Mouse (Mus musculus) mouse trophoblast stem cell (cell line): ENCODE measurements at regions not wholly inside any gene's neighbourhood (a gene's known extent, or its start where the extent isn't known, plus 50 kb on each side); places are given as distances from the start of the nearest gene placed in this dataset.

Experiments
- in situ Hi-C, 2 experiments: fragments of 300-500 bp; cut with MseI, MboI; formaldehyde crosslinking; loops; 2 replicates in 1 of 2; 3 replicates in 1 of 2; pipeline ENCODE4 v1.15.1; 2025

DNA sequence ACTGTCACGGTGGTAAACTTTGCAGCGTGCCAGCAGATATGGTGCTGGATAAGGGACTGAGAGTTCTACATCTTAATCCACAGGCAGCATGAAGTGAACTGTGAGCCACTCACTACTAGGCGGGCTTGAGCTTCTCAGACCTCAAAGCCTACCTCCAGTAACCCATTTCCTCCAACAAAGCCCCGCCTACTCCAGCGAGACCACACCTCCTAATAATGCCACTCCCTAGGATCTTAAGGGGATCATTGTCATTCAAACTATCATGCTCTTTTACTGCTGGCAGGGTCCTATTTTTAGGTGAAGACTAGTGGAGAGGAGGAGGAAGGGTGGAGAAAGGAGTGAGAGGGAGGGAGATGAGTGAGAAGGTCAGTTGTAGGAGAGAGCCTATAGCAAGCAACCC is 122.0 kb downstream of the Mycn start:
- in situ Hi-C loops = no loop called here

DNA sequence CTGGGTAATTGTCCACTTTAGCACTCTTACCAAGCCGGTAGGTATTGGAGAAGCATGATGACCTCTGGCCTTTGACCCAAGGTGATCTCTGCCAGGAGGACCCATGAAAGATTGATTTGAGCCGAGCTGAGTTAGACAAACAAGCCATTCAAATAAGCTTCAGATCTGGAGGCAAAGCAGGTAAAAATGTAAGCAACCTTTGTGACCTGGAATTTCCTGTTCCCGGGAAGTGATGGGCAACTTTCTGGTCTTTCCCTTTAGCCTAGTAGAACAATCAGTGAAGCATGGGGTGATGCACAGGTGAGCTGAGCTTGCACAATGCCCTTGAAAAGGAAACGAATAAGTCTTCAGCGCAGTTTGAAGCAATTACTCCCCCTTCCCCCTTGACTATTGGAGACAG is 127.0 kb downstream of the Mycn start:
- in situ Hi-C loops = no loop called here

GRCm38 (mm10) chr12:12812873-12813272 is 128.8 kb downstream of the Mycn start:
- in situ Hi-C loops = no loop called here

DNA sequence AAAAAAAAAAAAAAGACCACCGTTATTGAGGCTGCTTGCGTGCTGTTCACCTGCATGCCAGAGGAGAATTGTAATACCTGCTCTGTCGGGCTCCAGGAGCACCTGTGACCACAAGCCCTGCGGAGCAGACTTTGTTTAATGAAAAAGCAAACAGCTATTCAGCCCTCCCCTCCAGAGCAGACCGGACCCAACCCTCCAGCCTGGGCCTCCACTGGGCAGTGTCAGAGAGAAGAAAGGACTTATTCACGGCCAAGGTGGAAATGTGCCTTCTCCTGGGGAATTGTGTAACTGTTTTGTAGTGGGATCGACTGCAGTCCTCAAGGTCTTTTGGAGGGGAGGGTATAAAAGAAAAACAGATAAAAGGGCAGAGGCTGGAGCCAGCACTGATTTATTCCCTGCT is 130.8 kb downstream of the Mycn start:
- in situ Hi-C loops = no loop called here

- in situ Hi-C loops = no loop called here
These were observed 131.4 kb downstream of the Mycn start for GRCm38 (mm10) chr12:12810159-12810885.

DNA sequence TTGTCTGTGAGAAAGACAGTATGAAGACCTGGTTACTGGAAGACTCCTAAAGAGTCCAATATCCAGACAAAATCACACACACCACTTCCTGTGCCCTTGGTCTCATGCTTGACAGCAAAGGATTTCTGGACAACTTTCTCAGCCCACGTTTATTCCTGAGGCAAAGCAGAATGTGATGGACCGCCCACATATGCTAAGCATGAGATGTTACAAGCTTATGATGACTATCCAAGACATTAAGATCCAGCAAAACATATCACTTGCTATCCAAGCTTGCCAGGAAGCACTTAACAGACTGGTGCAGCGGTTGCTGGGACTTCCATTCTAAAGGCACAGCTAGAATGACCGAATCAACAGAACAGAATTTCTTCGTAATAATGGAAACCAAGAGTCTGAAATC is 133.6 kb downstream of the Mycn start:
- in situ Hi-C loops = no loop called here

- in situ Hi-C loops = no loop called here
These were observed 138.1 kb downstream of the Mycn start for GRCm38 (mm10) chr12:12803602-12804001.

GRCm38 (mm10) chr12:12802396-12802795 is 139.3 kb downstream of the Mycn start:
- in situ Hi-C loops = no loop called here

DNA sequence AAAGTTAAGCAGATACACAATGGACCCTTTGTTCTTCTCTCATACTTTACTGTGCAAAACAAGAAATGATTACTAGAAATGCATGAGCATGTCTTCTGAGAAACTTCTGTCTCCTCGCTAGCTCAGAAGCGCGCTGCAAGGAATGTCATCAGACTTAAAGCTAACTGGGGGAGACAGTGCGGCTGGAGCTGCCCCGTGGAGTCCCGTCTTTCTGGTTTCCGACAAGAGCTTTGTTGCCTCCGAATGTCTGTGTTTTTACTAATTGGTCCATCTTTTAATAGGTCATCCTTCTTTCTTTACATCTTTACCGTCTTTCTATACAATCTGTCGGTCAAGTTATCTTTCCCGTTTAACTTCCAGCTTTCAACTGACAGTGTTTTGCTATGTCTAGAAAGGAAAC is 140.0 kb downstream of the Mycn start:
- in situ Hi-C loops = no loop called here

DNA sequence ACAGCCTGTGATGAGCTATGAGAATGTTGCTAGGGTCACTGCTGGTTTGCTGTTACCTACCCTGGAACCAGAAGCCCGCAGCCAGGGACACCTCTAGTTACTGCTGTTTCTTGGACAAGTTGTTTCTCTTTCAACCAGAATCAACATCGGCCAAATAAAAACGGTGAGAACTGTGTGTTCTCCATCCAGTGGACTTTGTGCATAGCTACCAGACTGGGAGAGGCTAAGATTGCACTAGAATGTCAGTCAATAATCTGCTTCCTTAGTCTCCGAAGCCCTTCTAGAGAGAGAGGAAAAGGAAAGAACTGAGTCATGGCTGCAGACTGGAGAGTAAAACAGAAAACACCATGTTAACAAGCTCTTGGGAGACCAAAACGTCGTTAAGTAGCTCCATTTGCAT is 141.6 kb downstream of the Mycn start:
- in situ Hi-C loops = no loop called here

DNA sequence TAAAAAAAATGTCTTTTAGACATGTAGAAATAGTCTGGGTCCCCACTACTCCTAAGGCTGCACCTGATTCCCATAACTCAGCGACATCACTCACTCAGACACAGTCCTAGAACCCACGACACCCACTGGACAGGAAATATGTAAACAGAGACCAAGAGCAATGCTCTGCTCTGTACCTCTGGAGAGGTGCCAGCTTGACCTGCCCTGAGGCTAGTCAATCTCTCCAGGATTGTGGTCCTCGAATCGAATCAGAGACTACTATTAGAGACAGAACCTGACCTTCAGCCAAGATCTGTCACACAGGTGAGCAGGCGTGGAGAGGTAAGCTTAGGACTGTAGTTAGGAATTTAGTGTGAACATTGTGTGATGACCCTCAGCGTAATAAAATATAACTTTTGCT is 152.7 kb downstream of the Mycn start:
- in situ Hi-C loops = loop anchor here (5.0 to 10.0 kb wide), 4 partner anchors 143 to 426 kb away; no protein-coding TSS in a partner anchor

DNA sequence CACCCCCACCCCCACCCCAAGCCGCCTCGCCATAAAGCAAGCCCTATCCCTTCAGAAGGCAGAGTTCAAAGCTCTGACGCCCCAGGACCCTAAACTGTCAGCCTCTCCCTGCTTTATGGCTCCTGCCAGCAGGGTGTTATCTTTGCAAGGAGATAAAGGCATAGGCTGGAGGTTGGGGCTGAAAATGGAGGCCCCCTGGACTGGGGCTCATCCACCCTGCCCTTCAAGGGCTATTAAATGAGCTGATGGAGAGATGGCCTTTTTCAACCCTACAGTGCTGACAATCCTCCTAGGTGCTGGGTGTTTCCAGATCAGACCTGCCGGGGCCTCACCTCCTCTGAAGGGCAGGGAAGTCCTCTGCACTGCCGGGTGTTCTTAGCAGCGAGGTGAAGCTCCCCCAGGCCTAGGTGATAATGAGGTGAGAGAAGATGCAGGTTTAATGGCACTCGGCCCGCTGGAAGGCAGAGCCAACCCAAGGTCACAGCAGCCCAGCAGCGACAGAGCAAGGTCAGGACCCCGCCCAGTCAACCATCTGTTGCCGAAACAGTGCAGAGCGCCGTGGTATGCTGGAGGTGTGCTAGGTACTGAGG is 153.4 kb downstream of the Mycn start:
- in situ Hi-C loops = loop anchor here (5.0 to 10.0 kb wide), 4 partner anchors 144 to 426 kb away; no protein-coding TSS in a partner anchor

GRCm38 (mm10) chr12:12787608-12788262 is 154.0 kb downstream of the Mycn start:
- in situ Hi-C loops = loop anchor here (5.0 to 10.0 kb wide), 4 partner anchors 145 to 427 kb away; no protein-coding TSS in a partner anchor

- in situ Hi-C loops = loop anchor here (5.0 to 10.0 kb wide), 4 partner anchors 145 to 428 kb away; no protein-coding TSS in a partner anchor
These were observed 154.6 kb downstream of the Mycn start for GRCm38 (mm10) chr12:12787161-12787560.

- in situ Hi-C loops = loop anchor here (5.0 to 10.0 kb wide), 4 partner anchors 153 to 431 kb away; no protein-coding TSS in a partner anchor
These were observed 157.8 kb downstream of the Mycn start for GRCm38 (mm10) chr12:12783699-12784605.

DNA sequence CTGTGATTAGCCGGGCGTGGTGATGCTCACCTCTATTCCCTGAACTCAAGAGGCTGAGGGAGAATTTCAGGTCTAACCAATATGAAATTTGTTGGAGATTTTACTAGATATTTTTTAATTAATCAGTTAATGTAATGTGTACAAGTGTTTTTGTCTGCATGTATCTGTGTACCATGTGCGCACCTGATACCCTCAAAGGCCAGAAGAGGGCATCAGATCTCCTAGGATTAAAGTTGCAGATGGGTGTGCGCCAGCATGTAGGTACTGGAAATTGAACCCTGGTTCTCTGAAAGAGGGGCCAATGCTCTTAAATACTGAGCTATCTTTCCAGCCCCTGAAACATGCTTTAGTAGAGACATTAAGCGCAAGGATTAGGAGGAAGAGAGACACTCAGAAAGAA is 160.2 kb downstream of the Mycn start:
- in situ Hi-C loops = loop anchor here (5.0 to 10.0 kb wide), 4 partner anchors 156 to 433 kb away; no protein-coding TSS in a partner anchor

- in situ Hi-C loops = no loop called here
These were observed 163.0 kb downstream of the Mycn start for GRCm38 (mm10) chr12:12778563-12779256.

DNA sequence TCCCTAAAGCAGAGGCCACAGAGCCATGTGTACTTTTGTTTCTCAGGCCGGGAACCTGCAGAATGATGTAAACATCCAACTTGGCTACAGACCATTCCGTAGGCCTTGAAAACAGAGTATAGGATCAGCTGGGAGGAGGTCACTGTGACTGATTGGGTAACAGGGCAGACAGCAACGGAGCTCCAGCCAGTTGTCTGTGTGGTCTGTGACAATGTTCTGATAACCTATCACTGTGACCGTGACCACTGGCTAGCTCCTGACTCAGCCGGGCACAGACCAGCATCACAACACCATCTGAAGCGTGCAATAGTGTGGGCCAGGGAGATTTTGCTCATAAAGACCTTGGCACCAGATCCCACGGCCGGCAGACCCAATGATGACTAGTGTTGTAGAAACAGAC is 164.3 kb downstream of the Mycn start:
- in situ Hi-C loops = no loop called here

DNA sequence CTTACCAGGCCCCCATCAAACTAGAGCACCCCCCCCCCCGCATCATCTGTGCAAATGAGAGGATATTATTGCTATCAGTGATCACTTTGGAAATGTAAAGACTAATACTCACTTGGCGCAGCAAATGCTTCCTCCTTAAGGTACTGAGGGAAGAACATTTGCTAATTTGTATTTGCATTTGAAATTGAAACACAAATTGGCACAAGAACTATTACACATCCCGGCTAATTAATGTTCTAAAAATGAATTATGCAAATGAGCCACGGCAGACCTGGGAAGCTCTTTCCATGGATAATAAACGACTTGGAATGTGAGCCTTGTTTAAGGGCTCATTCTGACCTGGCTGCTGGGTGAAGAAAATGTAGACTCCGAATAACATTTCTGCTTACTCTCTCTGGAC is 164.9 kb downstream of the Mycn start:
- in situ Hi-C loops = no loop called here

DNA sequence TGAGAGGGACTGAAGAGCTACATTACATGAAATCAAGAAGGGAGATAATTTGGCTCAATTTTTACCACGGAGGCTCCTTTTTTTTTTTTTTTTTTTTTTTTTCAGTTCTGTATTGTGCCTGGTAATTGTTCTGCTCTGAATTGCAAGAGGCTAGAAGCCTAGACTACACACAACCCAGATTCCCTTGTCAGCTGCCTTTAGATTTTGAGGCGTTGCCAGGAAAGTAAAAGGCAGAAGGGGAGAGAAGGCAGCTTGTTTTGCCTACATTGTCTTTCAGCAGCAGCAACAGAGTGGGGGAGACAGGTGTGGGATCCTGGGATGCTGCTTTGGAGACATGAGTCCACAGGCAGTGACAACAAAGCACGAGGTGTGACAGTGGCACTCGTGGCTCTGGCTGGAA is 170.7 kb downstream of the Mycn start:
- in situ Hi-C loops = no loop called here
